Mouse (Mus musculus): Measurements from ENCODE around the gene Trappc12.

GRCm38 (mm10) chr12:28718106-28718505, 32.2 kb downstream of the Trappc12 start:
- no peak for TF ChIP-seq CTCF (IDR thresholded peaks at IDR 0.05; ENCODE audit: extremely low read depth, insufficient read depth, low read length)
- no peak for TF ChIP-seq POLR2A (IDR thresholded peaks at IDR 0.05; ENCODE audit: extremely low read depth, insufficient read depth, low read length)

Data from cortical plate, adult 2 months (tissue).